Mouse (Mus musculus): Measurements from ENCODE around the gene Anapc4. TPM values are rescaled to one million over a fixed set of nuclear protein-coding genes. Genes with fewer than 3 reads are reported as not detected.

Anapc4 gene
- 74.7 and 76.4 TPM in 2 replicates for polyA plus RNA-seq (2012; rRNA removed)

- peak; percentile 98 for DNase-seq (ENCODE audit: low spot score)
These were observed at the start of gene Anapc4 for GRCm38 (mm10) chr5:52833761-52834274. TSS of gene Anapc4 (plus strand) at chr5:52834012.

GRCm38 (mm10) chr5:52786556-52787322 is 47.1 kb upstream of the Anapc4 start:
- no peak for DNase-seq (ENCODE audit: low spot score)

- DNase-seq (ENCODE audit: low spot score) = no peak
These were observed 40.6 kb upstream of the Anapc4 start for GRCm38 (mm10) chr5:52793230-52793629.

- no peak for DNase-seq (ENCODE audit: low spot score)
These were observed 39.7 kb upstream of the Anapc4 start for GRCm38 (mm10) chr5:52794109-52794508.

GRCm38 (mm10) chr5:52799274-52799985 is 34.4 kb upstream of the Anapc4 start:
- no peak for DNase-seq (ENCODE audit: low spot score)

GRCm38 (mm10) chr5:52805801-52806200 is 28.0 kb upstream of the Anapc4 start:
- DNase-seq (ENCODE audit: low spot score) = no peak

- no peak for DNase-seq (ENCODE audit: low spot score)
These were observed 27.5 kb upstream of the Anapc4 start for GRCm38 (mm10) chr5:52806349-52806748.

- no peak for DNase-seq (ENCODE audit: low spot score)
These were observed 26.8 kb upstream of the Anapc4 start for GRCm38 (mm10) chr5:52807030-52807429.

- no peak for DNase-seq (ENCODE audit: low spot score)
These were observed 23.4 kb upstream of the Anapc4 start for GRCm38 (mm10) chr5:52810446-52810845.

GRCm38 (mm10) chr5:52811056-52811455 is 22.8 kb upstream of the Anapc4 start:
- no peak for DNase-seq (ENCODE audit: low spot score)

GRCm38 (mm10) chr5:52812456-52812855 is 21.4 kb upstream of the Anapc4 start:
- DNase-seq (ENCODE audit: low spot score) = no peak

- DNase-seq (ENCODE audit: low spot score) = no peak
These were observed 20.5 kb upstream of the Anapc4 start for GRCm38 (mm10) chr5:52813312-52813711.

GRCm38 (mm10) chr5:52818676-52819075 is 15.1 kb upstream of the Anapc4 start:
- DNase-seq (ENCODE audit: low spot score) = no peak

GRCm38 (mm10) chr5:52821691-52822090 is 12.1 kb upstream of the Anapc4 start:
- no peak for DNase-seq (ENCODE audit: low spot score)

GRCm38 (mm10) chr5:52827923-52828322 is 5.9 kb upstream of the Anapc4 start:
- no peak for DNase-seq (ENCODE audit: low spot score)

GRCm38 (mm10) chr5:52833005-52833404 is 807 bp upstream of the Anapc4 start:
- no peak for DNase-seq (ENCODE audit: low spot score)

- DNase-seq (ENCODE audit: low spot score) = no peak
These were observed 574 bp downstream of the Anapc4 start for GRCm38 (mm10) chr5:52834386-52834785.

GRCm38 (mm10) chr5:52844319-52844718 is 10.5 kb downstream of the Anapc4 start:
- no peak for DNase-seq (ENCODE audit: low spot score)

GRCm38 (mm10) chr5:52855727-52856126 is 21.9 kb downstream of the Anapc4 start:
- DNase-seq (ENCODE audit: low spot score) = no peak

GRCm38 (mm10) chr5:52864446-52864845 is 30.6 kb downstream of the Anapc4 start:
- DNase-seq (ENCODE audit: low spot score) = no peak

GRCm38 (mm10) chr5:52865825-52866224 is 32.0 kb downstream of the Anapc4 start:
- DNase-seq (ENCODE audit: low spot score) = no peak

- DNase-seq (ENCODE audit: low spot score) = no peak
These were observed 32.7 kb downstream of the Anapc4 start for GRCm38 (mm10) chr5:52866361-52867155.

All from urinary bladder, adult 2 months (tissue).